Mouse (Mus musculus) liver, embryonic 15.5 days (tissue): ENCODE measurements around the gene Vwa3b. TPM values are rescaled to one million over a fixed set of nuclear protein-coding genes. Genes with fewer than 3 reads are reported as not detected.

Experiments used
- ATAC-seq: fragments of 200-750 bp; cut with Nextera tagmentation; 2 replicates; pipeline ENCODE4 v1.8.0; 2017; ENCODE audit warnings: moderate number of reproducible peaks, mild to moderate bottlenecking, moderate library complexity; ENCODE audit not compliant: insufficient read depth
- H3K27ac ChIP-seq: fragments of 300-500 bp; sonication (generic); replicated peaks from 2 replicates; pipeline ENCODE4 v1.5.1; 2015; ENCODE audit warnings: mild to moderate bottlenecking, inconsistent platforms
- H3K27me3 ChIP-seq: fragments of 300-500 bp; sonication (generic); 2 replicates; pipeline ENCODE4 v1.6.1; 2015; ENCODE audit warnings: mild to moderate bottlenecking, inconsistent platforms
- H3K36me3 ChIP-seq: fragments of 300-500 bp; sonication (generic); replicated peaks from 2 replicates; pipeline ENCODE4 v1.6.1; 2015; ENCODE audit warnings: moderate library complexity, mild to moderate bottlenecking, inconsistent platforms
- H3K4me1 ChIP-seq: fragments of 300-500 bp; sonication (generic); replicated peaks from 2 replicates; pipeline ENCODE4 v1.6.1; 2015; ENCODE audit warnings: inconsistent platforms
- H3K4me2 ChIP-seq: fragments of 300-500 bp; sonication (generic); 2 replicates; pipeline ENCODE4 v1.6.1; 2015; ENCODE audit warnings: moderate library complexity, mild to moderate bottlenecking, inconsistent platforms
- H3K4me3 ChIP-seq: fragments of 300-500 bp; sonication (generic); replicated peaks from 2 replicates; pipeline ENCODE4 v1.5.1; 2015; ENCODE audit warnings: mild to moderate bottlenecking, inconsistent platforms
- H3K9ac ChIP-seq: fragments of 300-500 bp; sonication (generic); 2 replicates; pipeline ENCODE4 v1.6.1; 2015; ENCODE audit warnings: moderate library complexity, mild to moderate bottlenecking, inconsistent platforms
- H3K9me3 ChIP-seq: fragments of 300-500 bp; sonication (generic); replicated peaks from 2 replicates; pipeline ENCODE4 v1.6.1; 2016; ENCODE audit warnings: inconsistent platforms
- WGBS: fragments of 180-500 bp; shearing (Covaris S2); methylation state at CpG from one replicate; pipeline ENCODE4 v1.1.7; 2015; ENCODE audit warnings: mixed read lengths; ENCODE audit not compliant: insufficient replicate concordance; 5-methylcytosine and 5-hydroxymethylcytosine counted together
- polyA plus RNA-seq: library from polyadenylated mRNA; unstranded; fragments of >200 nt; fragmentation: Nextera tagmentation; extraction: Ambion mirVana; gene quantifications from 2 replicates; pipeline ENCODE4 v1.2.1, GENCODE M21; 2015

Gene Vwa3b
- polyA plus RNA-seq, 1 experiment from 2014 or later: not detected

GRCm38 (mm10) chr1:37065658-37066412 is 39.4 kb downstream of the Vwa3b start:
- no peak for ATAC-seq
- no peaks in the 10 kb centered on the region for H3K9me3 ChIP-seq
- no peaks in the 10 kb centered on the region for H3K4me1 ChIP-seq
- H3K9ac ChIP-seq: no peak overlapping the region
- no peaks in the 10 kb centered on the region for H3K27me3 ChIP-seq
- whole genome bisulfite sequencing: 72% methylated on average over 11 of the region's 11 CpGs
- H3K4me2 ChIP-seq: no peak overlapping the region
- H3K36me3 ChIP-seq: no peaks in the 10 kb centered on the region
- no peak overlapping the region for H3K4me3 ChIP-seq
- no peak overlapping the region for H3K27ac ChIP-seq

DNA sequence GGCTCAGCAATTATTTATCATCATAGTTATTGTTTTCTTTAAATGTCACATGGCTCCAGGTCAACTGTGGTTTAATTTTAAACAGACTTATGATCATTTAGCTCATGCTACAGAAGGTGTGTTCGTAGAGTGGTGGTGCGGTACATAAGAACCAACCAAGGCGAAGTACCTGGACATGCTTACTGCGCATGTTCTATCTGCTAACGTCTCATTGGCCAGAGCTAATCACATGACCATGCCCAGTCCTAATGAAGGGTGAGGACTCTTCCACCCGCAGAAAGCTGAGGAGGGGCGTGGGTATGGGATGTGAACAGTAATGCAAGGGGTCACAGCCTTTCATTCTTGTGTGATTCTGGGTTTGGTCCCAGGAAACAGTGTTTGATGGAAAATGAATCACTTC is 49.4 kb downstream of the Vwa3b start:
- no peak overlapping the region for H3K27ac ChIP-seq
- H3K9me3 ChIP-seq: no peaks in the 10 kb centered on the region
- H3K9ac ChIP-seq: no peak overlapping the region
- H3K36me3 ChIP-seq: no peaks in the 10 kb centered on the region
- no peak overlapping the region for H3K4me2 ChIP-seq
- H3K4me1 ChIP-seq: no peaks in the 10 kb centered on the region
- no peak overlapping the region for H3K4me3 ChIP-seq
- ATAC-seq: no peak
- WGBS: 77% methylated on average over 7 of the region's 7 CpGs
- no peaks in the 10 kb centered on the region for H3K27me3 ChIP-seq

- no peak for ATAC-seq
- H3K27me3 ChIP-seq: no peaks in the 10 kb centered on the region
- H3K27ac ChIP-seq: no peak overlapping the region
- H3K4me2 ChIP-seq: no peak overlapping the region
- 55% methylated on average over 9 of the region's 9 CpGs for WGBS
- H3K9ac ChIP-seq: no peak overlapping the region
- no peaks in the 10 kb centered on the region for H3K4me1 ChIP-seq
- no peaks in the 10 kb centered on the region for H3K36me3 ChIP-seq
- no peak overlapping the region for H3K4me3 ChIP-seq
- no peaks in the 10 kb centered on the region for H3K9me3 ChIP-seq
Measured at GRCm38 (mm10) chr1:37077266-37077665, 50.9 kb downstream of the Vwa3b start.

DNA sequence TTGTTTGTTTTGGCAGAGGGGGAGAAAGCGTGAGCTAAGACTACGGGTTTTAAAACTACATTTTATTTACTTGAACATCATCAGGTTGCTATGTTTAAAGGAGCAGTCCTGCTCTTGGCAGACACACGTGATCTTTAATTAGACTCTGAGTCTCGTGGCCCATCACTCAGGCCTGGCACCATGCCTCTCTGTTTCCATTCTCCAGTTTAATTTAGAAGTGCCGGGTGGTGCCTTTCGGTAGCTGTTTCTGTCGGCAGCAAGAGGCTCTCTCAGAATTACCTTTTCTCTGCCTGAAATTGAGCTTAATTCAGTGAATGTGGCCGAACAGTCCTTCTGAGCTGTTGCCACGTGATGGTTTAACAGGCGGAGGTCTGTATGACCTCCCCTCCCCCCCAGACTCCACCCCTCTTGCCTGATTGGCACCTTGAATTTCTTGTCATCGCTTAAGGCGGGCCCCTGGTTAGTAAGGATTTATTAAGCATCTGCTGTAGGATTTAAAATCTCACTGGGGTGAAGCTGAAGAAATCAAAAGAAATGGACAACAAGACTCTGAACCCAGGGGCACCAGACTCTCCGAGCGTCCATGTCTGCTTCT is 51.7 kb downstream of the Vwa3b start:
- no peaks in the 10 kb centered on the region for H3K9me3 ChIP-seq
- H3K4me2 ChIP-seq: no peak overlapping the region
- no peaks in the 10 kb centered on the region for H3K36me3 ChIP-seq
- WGBS: 65% methylated on average over 14 of the region's 14 CpGs
- H3K9ac ChIP-seq: no peak overlapping the region
- no peak overlapping the region for H3K4me3 ChIP-seq
- no peak overlapping the region for H3K27ac ChIP-seq
- H3K4me1 ChIP-seq: no peaks in the 10 kb centered on the region
- H3K27me3 ChIP-seq: no peaks in the 10 kb centered on the region
- ATAC-seq: no peak

DNA sequence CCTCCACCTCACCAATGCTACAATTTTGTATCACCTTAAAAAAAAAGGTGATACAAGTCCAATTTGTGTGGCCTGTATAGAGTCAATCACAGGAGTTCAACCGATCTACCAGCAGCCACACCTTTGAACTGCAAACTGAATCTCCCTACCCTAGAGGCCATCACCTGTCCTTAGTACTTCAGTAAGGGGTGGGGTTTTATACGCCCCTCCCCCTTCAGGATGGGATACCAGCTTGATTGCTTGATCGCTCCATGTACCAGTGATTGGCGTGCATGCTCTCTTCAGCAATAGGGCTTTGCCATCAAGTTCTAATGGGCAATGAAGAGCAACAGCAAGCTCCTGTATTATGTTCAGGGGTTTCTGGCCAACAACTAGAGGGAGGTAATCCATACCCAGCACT is 54.0 kb downstream of the Vwa3b start:
- H3K27me3 ChIP-seq: no peaks in the 10 kb centered on the region
- no peak overlapping the region for H3K27ac ChIP-seq
- H3K4me1 ChIP-seq: no peaks in the 10 kb centered on the region
- H3K9me3 ChIP-seq: no peaks in the 10 kb centered on the region
- no peak overlapping the region for H3K4me3 ChIP-seq
- H3K4me2 ChIP-seq: no peak overlapping the region
- WGBS: 55% methylated on average over 4 of the region's 4 CpGs
- no peaks in the 10 kb centered on the region for H3K36me3 ChIP-seq
- no peak overlapping the region for H3K9ac ChIP-seq
- ATAC-seq: no peak

- no peak overlapping the region for H3K4me2 ChIP-seq
Measured at GRCm38 (mm10) chr1:37081376-37082214, 55.2 kb downstream of the Vwa3b start.

DNA sequence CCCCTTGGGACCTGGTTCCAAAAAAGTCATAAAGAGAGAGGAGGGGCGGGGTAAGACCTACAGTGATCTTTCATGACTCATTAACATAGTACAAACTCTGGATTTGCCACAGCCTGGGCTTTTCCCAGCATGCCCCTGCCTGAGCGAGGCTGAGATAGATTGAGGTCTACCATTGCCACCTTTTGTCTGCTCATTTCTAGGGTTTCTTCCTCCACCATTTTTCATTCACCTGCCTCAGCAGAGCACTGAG is 55.7 kb downstream of the Vwa3b start:
- Histone ChIP-seq H3K27me3 (no peaks in the 10 kb centered on the region), H3K36me3 (no peaks in the 10 kb centered on the region), H3K9me3 (no peaks in the 10 kb centered on the region), H3K4me1 (no peaks in the 10 kb centered on the region), H3K9ac (no peak overlapping the region), H3K4me3 (no peak overlapping the region), H3K27ac (no peak overlapping the region), H3K4me2 (no peak overlapping the region)
- WGBS: 54% methylated on average over 2 of the region's 2 CpGs
- no peak for ATAC-seq

More at GRCm38 (mm10) chr1:37081376-37082214, 55.2 kb downstream of the Vwa3b start:
- Histone ChIP-seq H3K9ac (no peak overlapping the region), H3K4me1 (no peaks in the 10 kb centered on the region), H3K9me3 (no peaks in the 10 kb centered on the region), H3K27ac (no peak overlapping the region), H3K4me3 (no peak overlapping the region), H3K36me3 (no peaks in the 10 kb centered on the region), H3K27me3 (no peaks in the 10 kb centered on the region)
- WGBS: 65% methylated on average over 12 of the region's 12 CpGs
- ATAC-seq: no peak

- no peak for ATAC-seq
Measured at GRCm38 (mm10) chr1:37084075-37084474, 57.7 kb downstream of the Vwa3b start.

DNA sequence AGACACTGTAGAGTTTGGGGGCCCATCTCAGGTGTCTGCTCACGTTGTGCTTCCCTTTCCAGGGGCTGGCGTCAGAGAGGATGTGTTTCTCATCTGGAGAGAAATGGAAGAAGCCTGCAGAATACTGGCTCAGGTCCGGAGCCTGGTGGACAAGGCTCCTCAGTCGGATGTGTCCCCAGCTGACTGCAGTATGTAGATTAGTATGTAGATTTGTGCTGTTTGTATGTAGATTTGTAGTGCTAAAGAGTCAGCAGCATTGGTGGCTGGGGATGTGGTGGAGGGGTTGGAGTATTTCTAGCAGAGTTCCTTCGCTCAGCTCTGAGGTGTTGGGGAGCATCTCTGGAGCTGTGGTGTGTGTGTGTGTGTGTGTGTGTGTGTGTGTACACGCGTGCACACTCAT is 58.8 kb downstream of the Vwa3b start:
- Histone ChIP-seq H3K27me3 (no peaks in the 10 kb centered on the region), H3K9me3 (no peaks in the 10 kb centered on the region), H3K9ac (no peak overlapping the region), H3K4me2 (no peak overlapping the region), H3K4me1 (no peaks in the 10 kb centered on the region), H3K36me3 (no peaks in the 10 kb centered on the region), H3K4me3 (no peak overlapping the region), H3K27ac (no peak overlapping the region)
- WGBS: 40% methylated on average over 7 of the region's 7 CpGs
- ATAC-seq: no peak

More at GRCm38 (mm10) chr1:37084075-37084474, 57.7 kb downstream of the Vwa3b start:
- Histone ChIP-seq H3K4me2 (no peak overlapping the region), H3K4me1 (no peaks in the 10 kb centered on the region), H3K27ac (no peak overlapping the region), H3K27me3 (no peaks in the 10 kb centered on the region), H3K4me3 (no peak overlapping the region), H3K9me3 (no peaks in the 10 kb centered on the region), H3K9ac (no peak overlapping the region), H3K36me3 (no peaks in the 10 kb centered on the region)
- WGBS: 48% methylated on average over 2 of the region's 2 CpGs

DNA sequence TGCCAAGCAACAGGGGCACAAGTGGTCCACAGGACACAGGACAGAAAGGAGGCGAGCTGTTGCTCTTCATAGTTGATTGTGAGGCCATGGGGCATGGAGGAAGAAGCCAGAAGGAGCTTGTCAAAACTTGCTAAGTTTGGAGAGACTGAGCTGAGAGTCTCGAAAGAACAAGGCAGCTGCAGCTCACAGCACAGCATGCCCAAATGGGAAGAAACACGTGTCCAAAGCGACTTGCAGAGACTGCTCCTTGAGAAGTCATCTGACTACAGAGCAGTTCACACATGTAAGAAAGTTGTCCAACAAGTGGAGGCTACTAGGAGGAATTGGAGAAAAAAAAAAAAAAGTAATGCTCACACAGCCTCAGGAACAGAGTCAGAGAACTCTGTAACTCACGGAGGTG is 62.8 kb downstream of the Vwa3b start:
- Histone ChIP-seq H3K36me3 (no peaks in the 10 kb centered on the region), H3K27me3 (no peaks in the 10 kb centered on the region), H3K9ac (no peak overlapping the region), H3K4me1 (no peaks in the 10 kb centered on the region), H3K4me3 (no peak overlapping the region), H3K4me2 (no peak overlapping the region), H3K9me3 (no peaks in the 10 kb centered on the region), H3K27ac (no peak overlapping the region)
- no peak for ATAC-seq
- 57% methylated on average over 5 of the region's 5 CpGs for WGBS

DNA sequence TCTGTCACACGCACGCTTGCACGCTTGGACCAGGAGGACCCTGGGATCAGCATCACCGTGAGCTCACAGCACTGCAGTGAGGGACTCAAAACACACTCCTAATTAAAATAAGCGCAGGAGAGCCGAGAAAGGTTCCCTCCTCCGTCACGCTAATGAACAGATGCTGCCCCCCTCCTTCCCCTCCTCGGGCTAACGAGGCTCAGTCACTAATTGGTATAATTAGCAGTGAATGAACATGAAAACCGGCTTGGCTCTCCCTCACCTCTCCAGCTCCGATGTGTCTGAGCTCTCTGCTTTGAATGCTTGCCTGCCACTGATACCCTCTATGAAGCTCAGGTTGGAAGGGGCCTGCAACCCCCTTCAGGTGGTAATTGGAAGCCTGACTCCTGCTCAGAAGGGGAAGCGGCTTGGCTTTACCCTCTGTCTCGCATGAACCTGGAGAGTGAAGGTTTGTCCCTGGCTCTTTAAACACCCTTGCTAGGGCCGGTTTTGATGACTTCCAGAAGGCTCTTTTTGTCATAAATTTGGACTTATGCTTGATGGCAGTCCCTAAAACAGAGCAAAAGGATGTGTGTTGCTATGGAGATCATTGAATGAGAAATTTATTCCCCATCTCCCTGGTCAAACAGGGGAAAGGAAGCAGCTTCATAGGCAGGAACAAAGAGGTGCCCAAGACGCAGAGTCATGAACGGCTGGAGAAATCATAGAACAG is 71.1 kb downstream of the Vwa3b start:
- no peak for ATAC-seq
- H3K27ac ChIP-seq: no peak overlapping the region
- WGBS: 62% methylated on average over 17 of the region's 17 CpGs

More for the DNA sequence above, 71.1 kb downstream of the Vwa3b start:
- H3K4me2 ChIP-seq: no peak overlapping the region
- H3K4me1 ChIP-seq: no peaks in the 10 kb centered on the region
- H3K9me3 ChIP-seq: no peaks in the 10 kb centered on the region
- no peaks in the 10 kb centered on the region for H3K27me3 ChIP-seq
- H3K4me3 ChIP-seq: no peak overlapping the region
- no peak overlapping the region for H3K9ac ChIP-seq
- H3K36me3 ChIP-seq: no peaks in the 10 kb centered on the region
